In genomic region chrX:74023188-74024049, GRCm38 (mm10) we compare ENCODE assay signal across 8 mouse cellular contexts. TPM values are rescaled to one million over a fixed set of nuclear protein-coding genes. Genes with fewer than 3 reads are reported as not detected.
DNase-seq lines count a peak whose midpoint lies in the region; ATAC-seq and TF ChIP-seq lines count a peak whose summit lies in the region.

Irak1 (minus strand) TSS chrX:74023918.

- peak; percentile 98 for ATAC-seq in megakaryocyte, adult 5-6 weeks (ENCODE audit: poor library complexity, severe bottlenecking)

- peak within 1 kb of the TSS; percentile 99 for H3K27ac ChIP-seq in cortical plate, adult 2 months (ENCODE audit: insufficient read depth, low read length)
- H3K27ac ChIP-seq in left cerebral cortex, adult 2 months, result peak within 1 kb of the TSS; percentile 90

- peak within 1 kb of the TSS; percentile 99 for H3K4me3 ChIP-seq in cortical plate, adult 2 months (ENCODE audit: insufficient read depth, low read length)
- H3K4me3 ChIP-seq in left cerebral cortex, adult 2 months, result peak within 1 kb of the TSS; percentile 55

- intact Hi-C loops in left cerebral cortex, adult 2 months (cut with DNase I), result loop anchor here (1.0 to 5.0 kb wide), 4 partner anchors 21 to 224 kb away; partner anchors contain the start of gene Flna

- DNase-seq in adrenal gland, adult (ENCODE audit: inconsistent age in 2 of 2, low spot score in 1 of 2), result peak; percentile 87 to 93
- DNase-seq in gastrocnemius, postnatal 10 days, result peak; percentile 86
- DNase-seq in hindlimb bud, embryonic 11.5 days (ENCODE audit: extremely low spot score, low read depth, low spot score), result peak; percentile 18
- DNase-seq in left cerebral cortex, adult 2 months (ENCODE audit: extremely low spot score in 1 of 2, low spot score in 2 of 2), result peak; percentile 65 to 75
- DNase-seq in right cerebral cortex, adult 18-20 months, result peak; percentile 68
- peak; percentile 73 for DNase-seq in urinary bladder, postnatal 25 days (ENCODE audit: low spot score)

- peak; percentile 26; the same call in 1 of the 2 replicates for TF ChIP-seq CTCF in cortical plate, adult 2 months (IDR thresholded peaks at IDR 0.05; ENCODE audit: extremely low read depth, insufficient read depth, low read length)
- peak; percentile 56 for TF ChIP-seq CTCF in left cerebral cortex, adult 2 months (IDR thresholded peaks at IDR 0.05)

- 0 out of 2 replicates have a peak, but pooled peaks have one; percentile 8 for TF ChIP-seq POLR2A in cortical plate, adult 2 months (IDR thresholded peaks at IDR 0.05; ENCODE audit: extremely low read depth, insufficient read depth, low read length)

- H3K4me1 ChIP-seq in cortical plate, adult 2 months (ENCODE audit: control insufficient read depth, insufficient read depth, low read length), result peaks cover 2% of the 10 kb centered on the region; the same call in 1 of the 2 replicates

RNA-seq across cellular contexts. Expression of gene Irak1, which starts in this region (rescaled TPM):
- polyA plus RNA-seq in cortical plate, adult 2 months (2012; rRNA removed), result 80.8 and 94.9 TPM in 2 replicates
- total RNA-seq in gastrocnemius, postnatal 10 days (2021), result 10 to 100 TPM; 44.3 to 52.2 TPM
- total RNA-seq in left cerebral cortex, adult 2 months (2021), result 10 to 100 TPM; 47.9 to 54.2 TPM
- total RNA-seq in megakaryocyte, adult 5-6 weeks (2015), result 46.4 and 55.3 TPM in 2 replicates
- 32.3 and 46.0 TPM in 2 replicates for total RNA-seq in megakaryocyte, adult 5-6 weeks (2017)

Comparison
In these comparisons a context has a peak if more than half of its experiments do, and no peak if none do; other contexts are left out.
1. Peak in every context shown above with its lines: DNase-seq, ATAC-seq, H3K4me3 ChIP-seq and H3K27ac ChIP-seq.
2. DNase-seq: peak in every context shown above with its lines; median percentile 90 in adrenal gland, adult; 86 in gastrocnemius, postnatal 10 days; 73 in urinary bladder, postnatal 25 days; 70 in left cerebral cortex, adult 2 months; 68 in right cerebral cortex, adult 18-20 months; 18 in hindlimb bud, embryonic 11.5 days.